Mouse (Mus musculus) gastrocnemius, postnatal 25 days (tissue): ENCODE data around the gene Rheb. TPM values are rescaled to one million over a fixed set of nuclear protein-coding genes. Genes with fewer than 3 reads are reported as not detected.
"Not testable (repeated sequence)": the region's sequence is repeated elsewhere in the genome, so short reads cannot be mapped to it uniquely, and the experiment has no call there.

Source experiments
- DNase-seq: peaks from one replicate; pipeline ENCODE4 v3.0.0; 2022
- total RNA-seq, 2 experiments: library from RNA; stranded (reverse); gene quantifications; 1 replicate in 1 of 2; 2 replicates in 1 of 2; pipeline ENCODE4 v1.2.3; 2021

Rheb gene
- total RNA-seq, 2 experiments from 2014 or later = 53.8 to 60.9 TPM

DNA sequence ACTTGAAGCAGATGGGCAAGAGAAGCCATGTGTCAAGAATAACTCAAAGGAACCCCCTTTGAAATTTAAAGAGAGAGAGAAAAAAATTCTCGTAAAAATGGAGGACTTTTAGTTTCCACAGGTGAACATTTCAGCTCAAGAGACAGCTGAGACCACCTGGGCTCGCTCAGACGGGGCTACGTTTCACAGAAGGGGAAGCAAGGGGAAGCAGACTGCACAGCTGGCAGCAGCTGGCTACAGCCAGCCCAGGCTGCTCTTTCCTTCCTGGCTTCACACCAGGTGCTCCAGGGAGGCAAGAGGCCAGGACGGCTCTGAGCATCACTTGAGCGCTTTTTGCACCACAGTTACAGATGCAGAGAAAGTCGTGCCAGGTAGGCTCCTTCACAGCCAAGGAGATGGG is 44.6 kb downstream of the Rheb start:
- DNase-seq = no peak

DNA sequence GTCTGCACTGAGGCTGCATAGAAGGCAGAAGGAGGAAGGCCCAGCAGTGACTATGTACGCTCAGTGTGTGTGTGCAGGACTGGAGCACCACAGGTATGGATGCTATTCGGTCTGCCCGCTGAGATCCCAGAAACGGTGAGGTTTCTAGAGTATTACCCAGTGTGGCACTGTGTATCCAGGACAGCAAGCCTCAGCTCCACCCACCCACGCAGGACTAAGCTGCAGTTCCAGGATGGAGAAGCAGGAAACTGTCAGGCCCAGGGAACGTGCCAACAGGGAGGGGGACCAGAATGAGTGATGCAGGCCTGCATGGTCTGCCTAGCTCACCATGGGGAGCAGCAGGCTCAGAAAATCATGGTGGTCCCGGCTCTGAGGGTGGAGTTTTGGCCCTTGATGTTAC is 49.5 kb downstream of the Rheb start:
- DNase-seq = no peak

DNA sequence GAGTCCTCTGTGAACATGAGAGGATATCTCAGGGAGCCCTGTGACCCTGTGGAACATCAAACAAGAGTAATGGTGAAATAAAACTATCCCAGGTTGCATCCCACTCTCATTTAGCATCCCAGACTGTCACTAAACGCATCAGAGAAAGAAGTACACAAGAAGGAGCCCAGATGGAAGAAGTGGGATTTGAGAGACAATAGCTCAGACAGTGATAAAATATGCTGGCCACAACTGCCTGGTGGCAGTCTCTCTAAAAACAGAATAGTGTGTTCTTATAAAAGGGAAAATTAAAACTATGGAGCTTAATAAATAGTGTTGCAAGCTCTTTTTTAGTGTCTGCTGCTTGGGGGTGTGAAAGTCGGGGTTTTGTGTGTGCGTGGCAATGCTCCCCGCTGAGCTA is 59.5 kb downstream of the Rheb start:
- no peak for DNase-seq

DNA sequence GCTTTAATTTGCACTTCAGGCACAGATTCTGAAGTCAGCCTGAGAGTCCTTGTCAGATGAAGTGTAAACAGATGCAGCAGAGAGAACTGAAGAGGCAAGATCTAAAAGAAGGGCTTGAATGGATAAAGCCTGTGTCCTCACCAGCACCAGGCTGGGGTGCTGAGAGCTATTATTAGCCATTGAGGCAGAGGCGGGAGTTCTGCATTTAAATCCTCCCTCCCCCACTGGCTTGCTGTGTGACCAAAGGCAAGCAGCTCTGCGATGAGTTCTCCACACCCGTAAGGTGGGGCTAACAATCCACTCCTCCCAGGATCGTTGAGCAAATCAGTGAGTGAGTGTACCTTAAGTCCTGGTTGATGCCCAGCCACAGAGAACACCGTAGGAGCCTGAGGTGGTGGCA is 61.4 kb downstream of the Rheb start:
- DNase-seq = no peak

DNA sequence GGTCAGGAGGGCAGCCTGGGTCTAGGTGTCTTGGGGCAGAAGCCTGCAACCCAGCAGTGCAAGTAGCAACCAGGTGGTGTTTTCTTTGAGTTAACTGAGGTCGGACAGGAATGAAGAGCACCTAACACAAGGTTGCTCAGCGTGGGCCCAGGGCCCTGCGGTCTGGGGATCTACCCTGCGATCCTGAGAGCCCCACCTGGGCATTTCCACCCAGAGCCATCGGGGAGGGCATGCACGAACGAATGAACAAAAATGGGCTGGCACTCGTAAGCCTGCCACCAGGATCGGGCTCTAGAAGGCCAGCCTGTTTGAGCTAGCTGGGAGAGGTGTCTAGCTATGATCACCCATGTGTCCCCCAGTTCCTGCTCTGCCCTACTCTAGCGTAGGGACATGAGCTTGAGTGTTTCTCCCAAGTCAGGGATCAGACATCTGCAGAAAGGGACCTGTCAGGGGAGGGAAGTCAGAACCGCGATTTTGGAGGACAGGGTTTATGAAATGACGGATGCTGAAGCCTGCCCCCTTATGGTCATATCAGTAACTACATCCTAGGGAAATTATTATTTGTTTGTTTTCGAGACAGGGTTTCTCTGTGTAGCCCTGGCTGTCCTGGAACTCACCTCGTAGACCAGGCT is 62.4 kb downstream of the Rheb start:
- DNase-seq = no peak

DNA sequence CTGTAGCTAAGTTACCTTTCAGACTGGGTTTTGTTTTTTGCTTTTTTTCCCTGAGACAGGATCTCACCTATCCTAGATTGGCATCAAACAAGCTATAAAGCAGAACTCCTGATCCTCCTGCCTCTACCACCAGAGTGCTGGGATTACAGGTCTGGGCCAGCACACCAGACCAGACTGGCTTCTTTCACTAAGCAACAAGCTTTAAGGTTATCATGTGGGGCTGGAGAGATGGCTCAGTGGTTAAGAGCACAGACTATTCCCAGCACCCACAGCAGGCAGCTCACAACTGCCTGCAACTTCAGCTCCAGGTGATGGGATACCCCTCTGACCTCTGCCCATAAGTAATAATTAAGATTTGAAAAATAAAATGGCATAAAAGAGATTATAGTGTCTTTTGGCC is 63.1 kb downstream of the Rheb start:
- no peak for DNase-seq

DNA sequence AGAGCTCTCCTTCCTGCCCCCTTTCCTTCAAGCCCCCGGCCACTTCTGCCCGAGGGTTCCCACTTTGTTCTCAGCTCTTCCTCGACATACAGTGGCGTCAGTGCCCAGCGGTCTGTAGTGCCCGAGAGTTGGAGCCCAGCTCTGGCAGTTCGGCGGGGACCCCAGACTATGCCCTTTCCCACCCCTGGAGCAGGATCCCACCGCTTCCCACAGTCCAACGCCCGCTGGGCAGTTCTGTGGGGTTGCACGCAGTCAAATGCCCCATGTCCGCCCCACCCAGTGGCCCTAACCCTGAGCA is 63.6 kb downstream of the Rheb start:
- DNase-seq = no peak

DNA sequence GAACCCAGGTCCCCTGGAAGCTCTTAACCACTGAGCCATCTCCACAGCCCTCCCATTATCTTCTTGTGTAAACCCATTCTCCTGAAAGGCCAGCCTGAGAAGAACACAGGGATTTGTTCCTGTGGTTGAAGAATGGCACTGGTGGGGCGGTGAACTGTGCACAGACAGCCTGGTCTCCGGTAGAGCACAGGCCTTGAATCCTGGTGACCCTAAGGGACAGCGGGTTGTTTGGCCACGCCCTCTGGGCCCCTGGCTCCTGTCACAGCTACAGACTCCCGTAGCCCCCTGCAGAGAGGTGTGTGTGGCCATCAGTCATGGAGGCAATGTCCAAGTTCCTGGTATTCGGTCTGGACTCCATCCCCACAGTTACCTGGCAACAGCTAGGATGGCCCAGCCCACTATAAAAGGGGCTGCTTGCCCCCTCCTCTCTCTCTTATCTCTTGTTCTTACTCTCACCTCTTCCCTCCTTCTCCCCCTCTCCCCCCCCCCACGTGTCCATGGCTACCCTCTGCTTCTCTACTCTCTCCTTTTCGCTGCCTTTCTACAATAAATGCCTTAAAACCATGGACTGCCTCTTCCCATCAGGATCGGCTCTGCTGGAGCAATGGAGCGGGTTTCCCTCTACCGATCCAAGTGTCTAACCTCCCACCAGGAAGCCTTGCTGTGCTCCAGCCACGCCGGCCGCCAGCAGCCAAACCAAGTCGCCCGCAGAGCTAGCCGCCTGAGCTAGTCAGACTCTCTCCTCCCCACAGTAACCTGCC is 64.2 kb downstream of the Rheb start:
- no peak for DNase-seq

DNA sequence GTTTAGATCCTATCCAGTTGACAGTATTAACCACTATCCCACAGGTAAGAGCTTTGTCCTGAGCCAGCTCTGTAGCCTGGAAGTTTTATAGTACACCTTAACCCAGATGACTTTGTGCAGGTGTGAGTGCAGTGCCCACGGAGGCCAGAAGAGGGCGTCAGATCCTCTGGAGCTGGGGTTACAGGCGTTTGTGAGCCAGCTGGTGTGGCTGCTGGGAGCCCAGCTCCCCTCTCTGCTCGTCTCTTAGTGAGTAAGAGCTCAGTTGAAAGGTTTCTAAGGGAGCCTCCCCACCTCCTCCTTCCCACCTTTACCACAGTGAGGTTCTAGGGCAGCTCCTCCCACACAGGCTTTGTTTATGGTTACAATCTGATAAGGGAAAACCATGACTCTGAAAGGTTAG is 65.7 kb downstream of the Rheb start:
- no peak for DNase-seq

DNA sequence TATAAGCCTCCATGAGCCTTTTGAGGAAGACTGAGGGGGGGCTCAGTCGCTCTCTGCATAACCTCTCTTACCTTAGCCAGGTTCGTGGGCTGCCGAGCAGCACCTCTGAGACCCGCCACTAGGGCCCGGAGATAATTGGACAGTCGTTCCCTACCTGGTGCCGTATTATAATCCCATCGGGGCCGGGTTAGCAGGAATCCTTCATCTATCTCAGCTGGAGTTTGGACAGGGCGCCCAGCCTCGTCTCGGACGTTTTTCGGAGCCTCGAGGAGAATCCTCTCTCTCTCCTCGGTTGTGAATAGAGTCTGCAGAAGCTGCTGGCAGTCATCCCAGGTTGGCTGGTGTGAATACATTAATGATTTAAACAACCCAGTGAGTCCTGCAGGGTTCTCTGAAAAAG is 67.9 kb downstream of the Rheb start:
- not testable (repeated sequence) for DNase-seq

DNA sequence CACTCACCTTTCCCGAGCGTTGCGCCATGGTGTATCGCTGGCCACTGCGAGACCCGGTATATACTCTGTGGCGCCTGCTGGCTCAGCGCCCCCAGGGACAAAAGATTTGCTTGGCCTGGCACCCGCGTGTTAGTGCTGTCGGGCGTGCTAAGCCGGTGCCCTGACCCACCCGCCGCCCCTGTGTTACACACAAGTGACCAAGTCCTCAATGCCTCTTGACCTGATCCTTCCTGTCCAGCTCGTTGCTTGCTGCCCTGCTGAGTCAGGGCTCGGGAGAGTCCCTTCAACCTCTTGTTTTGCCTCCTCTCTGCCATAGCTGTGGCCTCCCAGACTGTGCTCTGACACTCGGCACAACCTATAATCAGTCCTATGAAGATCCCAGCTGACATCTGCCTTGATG is 84.6 kb downstream of the Rheb start, which contains the start of gene Crygn:
Gene Crygn, minus strand, starts transcription at position 193 of the 400 bp plus-strand sequence.
- no peak for DNase-seq

DNA sequence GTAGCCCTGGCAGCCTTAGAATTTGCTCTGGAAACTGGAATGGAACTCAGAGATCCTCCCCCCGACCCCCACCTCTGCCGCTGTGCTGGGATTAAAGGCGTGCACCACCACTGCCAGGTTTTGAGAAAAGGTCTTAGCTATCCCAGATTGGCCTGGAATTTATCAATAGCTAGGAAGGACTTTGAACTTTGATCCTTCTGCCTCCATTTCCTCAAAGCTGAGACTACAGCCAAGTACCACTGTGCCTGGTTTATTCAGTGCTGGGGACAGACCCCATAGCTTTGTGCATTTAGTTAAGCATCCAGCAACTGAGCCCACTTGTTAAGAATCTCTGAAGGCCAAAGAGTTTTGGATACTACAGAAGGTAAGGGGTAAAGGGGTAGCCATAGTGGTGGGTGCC is 85.5 kb downstream of the Rheb start:
- DNase-seq = no peak

Other genes with a start within 250 kb of the Rheb start
- 100 to 1,000 TPM; 125 to 163 TPM for gene Smarcd3, start 218.2 kb downstream of the Rheb start, total RNA-seq
- 10 to 100 TPM; 21.9 to 23.0 TPM for gene Nub1, start 157.1 kb downstream of the Rheb start, total RNA-seq
- gene Wdr86, start 111.9 kb downstream of the Rheb start, total RNA-seq = not detected
- gene Crygn, start 84.6 kb downstream of the Rheb start, total RNA-seq = not detected